Mouse (Mus musculus) hindbrain, embryonic 15.5 days (tissue): ENCODE results near the gene Atf7ip2. TPM values are rescaled to one million over a fixed set of nuclear protein-coding genes. Genes with fewer than 3 reads are reported as not detected.

ENCODE experiments used
- ATAC-seq: fragments of 200-750 bp; cut with Nextera tagmentation; 2 replicates; pipeline ENCODE4 v1.8.0; 2017; ENCODE audit warnings: low read depth, moderate number of reproducible peaks, moderate TSS enrichment; ENCODE audit not compliant: low FRiP score
- H3K27ac ChIP-seq: fragments of 300-500 bp; sonication (generic); replicated peaks from 2 replicates; pipeline ENCODE4 v1.5.1; 2015; ENCODE audit warnings: mild to moderate bottlenecking, inconsistent platforms
- H3K27me3 ChIP-seq: fragments of 300-500 bp; sonication (generic); 2 replicates; pipeline ENCODE4 v1.6.1; 2015; ENCODE audit warnings: control low read depth, inconsistent platforms
- H3K36me3 ChIP-seq: fragments of 300-500 bp; sonication (generic); 2 replicates; pipeline ENCODE4 v1.6.1; 2015; ENCODE audit warnings: control low read depth, inconsistent platforms
- H3K4me1 ChIP-seq: fragments of 300-500 bp; sonication (generic); replicated peaks from 2 replicates; pipeline ENCODE4 v1.6.1; 2015; ENCODE audit warnings: control low read depth, inconsistent platforms
- H3K4me2 ChIP-seq: fragments of 300-500 bp; sonication (generic); 2 replicates; pipeline ENCODE4 v1.6.1; 2015; ENCODE audit warnings: moderate library complexity, mild to moderate bottlenecking, inconsistent platforms
- H3K4me3 ChIP-seq: fragments of 300-500 bp; sonication (generic); 2 replicates; pipeline ENCODE4 v1.5.1; 2015; ENCODE audit warnings: mild to moderate bottlenecking, inconsistent platforms
- H3K9ac ChIP-seq: fragments of 300-500 bp; sonication (generic); 2 replicates; pipeline ENCODE4 v1.6.1; 2015; ENCODE audit warnings: inconsistent platforms
- H3K9me3 ChIP-seq: fragments of 300-500 bp; sonication (generic); 2 replicates; pipeline ENCODE4 v1.6.1; 2016; ENCODE audit warnings: control low read depth, inconsistent platforms
- WGBS: fragments of 180-500 bp; shearing (Covaris S2); methylation state at CpG from one replicate; pipeline ENCODE4 v1.1.7; 2015; 5-methylcytosine and 5-hydroxymethylcytosine counted together
- microRNA-seq: library from miRNA; unstranded; fragments of <30 nt; microRNA quantifications from one replicate; pipeline ENCODE4, GENCODE M21; 2016
- polyA plus RNA-seq: library from polyadenylated mRNA; unstranded; fragments of >200 nt; fragmentation: Nextera tagmentation; extraction: Ambion mirVana; gene quantifications from 2 replicates; pipeline ENCODE4 v1.2.1, GENCODE M21; 2015

Gene Atf7ip2
- polyA plus RNA-seq, 1 experiment from 2014 or later = 0.08 TPM

- 74% methylated on average over 3 of the region's 3 CpGs for WGBS
- ATAC-seq = no peak
- H3K4me1 ChIP-seq = no peaks in the 10 kb centered on the region
- no peaks in the 10 kb centered on the region for H3K36me3 ChIP-seq
- H3K9me3 ChIP-seq = no peaks in the 10 kb centered on the region
- no peak overlapping the region for H3K4me2 ChIP-seq
- no peak overlapping the region for H3K27ac ChIP-seq
- no peak overlapping the region for H3K4me3 ChIP-seq
- no peak overlapping the region for H3K9ac ChIP-seq
- no peaks in the 10 kb centered on the region for H3K27me3 ChIP-seq
These were observed 108.0 kb downstream of the Atf7ip2 start for GRCm38 (mm10) chr16:10300231-10301186.

Small RNA genes within 50 kb of the gene (microRNA-seq; reads per million reads assigned to microRNA genes)
- not detected for gene Gm22932

Other genes with a start within 250 kb of the Atf7ip2 start
- gene Grin2a, start 197.2 kb upstream of the Atf7ip2 start, polyA plus RNA-seq = 10.0 and 10.2 TPM in 2 replicates
- not detected in 2 replicates for gene Rpl39l, start 22.5 kb upstream of the Atf7ip2 start, polyA plus RNA-seq
- gene Emp2, start 121.3 kb downstream of the Atf7ip2 start, polyA plus RNA-seq = 18.3 and 18.8 TPM in 2 replicates
- gene Tekt5, start 202.8 kb downstream of the Atf7ip2 start, polyA plus RNA-seq = 17.9 and 18.2 TPM in 2 replicates
- gene Nubp1, start 219.2 kb downstream of the Atf7ip2 start, polyA plus RNA-seq = 45.5 and 48.2 TPM in 2 replicates